Mouse (Mus musculus) intestine, embryonic 16.5 days (tissue): Measurements from ENCODE around the gene Cntn3. TPM values are rescaled to one million over a fixed set of nuclear protein-coding genes. Genes with fewer than 3 reads are reported as not detected.

Experiments
- ATAC-seq: fragments of 200-750 bp; cut with Nextera tagmentation; 2 replicates; pipeline ENCODE4 v1.8.0; 2017; ENCODE audit warnings: moderate TSS enrichment, moderate library complexity
- H3K27ac ChIP-seq: fragments of 300-500 bp; sonication (generic); 2 replicates; pipeline ENCODE4 v1.5.1; 2014; ENCODE audit warnings: mild to moderate bottlenecking, low read length
- H3K27me3 ChIP-seq: fragments of 300-500 bp; sonication (generic); replicated peaks from 2 replicates; pipeline ENCODE4 v1.6.1; 2014; ENCODE audit warnings: low read length, control low read depth, mixed read lengths; ENCODE audit not compliant: control insufficient read depth, insufficient read depth
- H3K36me3 ChIP-seq: fragments of 300-500 bp; sonication (generic); 2 replicates; pipeline ENCODE4 v1.6.1; 2014; ENCODE audit warnings: low read length, control low read depth; ENCODE audit not compliant: control insufficient read depth, insufficient read depth
- H3K4me1 ChIP-seq: fragments of 300-500 bp; sonication (generic); 2 replicates; pipeline ENCODE4 v1.6.1; 2014; ENCODE audit warnings: low read length, control low read depth, mixed read lengths; ENCODE audit not compliant: control insufficient read depth, insufficient read depth
- H3K4me2 ChIP-seq: fragments of 300-500 bp; sonication (generic); 2 replicates; pipeline ENCODE4 v1.6.1; 2014; ENCODE audit warnings: low read depth, low read length, control low read depth
- H3K4me3 ChIP-seq: fragments of 300-500 bp; sonication (generic); 2 replicates; pipeline ENCODE4 v1.5.1; 2014; ENCODE audit warnings: mild to moderate bottlenecking, low read length
- H3K9ac ChIP-seq: fragments of 300-500 bp; sonication (generic); 2 replicates; pipeline ENCODE4 v1.6.1; 2014; ENCODE audit warnings: low read depth, low read length
- H3K9me3 ChIP-seq: fragments of 300-500 bp; sonication (generic); 2 replicates; pipeline ENCODE4 v1.6.1; 2016; ENCODE audit warnings: low read length, control low read depth; ENCODE audit not compliant: control insufficient read depth
- WGBS: fragments of 180-500 bp; shearing (Covaris S2); extraction: QIAGEN DNeasy Blood & Tissue Kit; methylation state at CpG from one replicate; pipeline ENCODE4 v1.1.7; 2014; 5-methylcytosine and 5-hydroxymethylcytosine counted together
- polyA plus RNA-seq: library from polyadenylated mRNA; unstranded; fragments of >200 nt; fragmentation: Nextera tagmentation; extraction: Ambion mirVana; gene quantifications from 2 replicates; pipeline ENCODE4 v1.2.1, GENCODE M21; 2015

Gene Cntn3
- polyA plus RNA-seq, 1 experiment from 2014 or later = 0.89 TPM

DNA sequence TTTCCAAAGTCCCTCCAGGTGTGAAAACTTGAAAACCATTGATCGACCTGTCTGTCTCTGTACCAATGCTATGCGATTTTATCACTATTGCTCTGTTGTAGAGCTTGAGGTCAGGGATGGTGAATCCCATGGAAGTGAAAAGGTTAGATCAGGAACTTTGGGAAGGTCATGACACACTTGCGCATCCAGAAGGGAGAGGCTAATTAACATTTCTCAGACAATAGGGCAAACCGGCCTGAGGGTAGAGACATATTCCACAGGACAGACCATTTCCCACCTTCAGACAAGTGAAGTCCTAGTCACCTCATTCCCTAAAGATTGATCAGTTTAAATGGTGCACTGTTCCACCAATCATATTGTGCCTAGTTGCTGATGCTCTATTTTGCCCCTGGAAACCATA is 451.2 kb downstream of the Cntn3 start:
- Histone ChIP-seq H3K4me3 (no peak overlapping the region), H3K9ac (no peak overlapping the region), H3K36me3 (no peaks in the 10 kb centered on the region), H3K4me1 (no peaks in the 10 kb centered on the region), H3K9me3 (no peaks in the 10 kb centered on the region), H3K27ac (no peak overlapping the region), H3K27me3 (no peaks in the 10 kb centered on the region), H3K4me2 (no peak overlapping the region)
- 91% methylated on average over 4 of the region's 4 CpGs for WGBS
- no peak for ATAC-seq

DNA sequence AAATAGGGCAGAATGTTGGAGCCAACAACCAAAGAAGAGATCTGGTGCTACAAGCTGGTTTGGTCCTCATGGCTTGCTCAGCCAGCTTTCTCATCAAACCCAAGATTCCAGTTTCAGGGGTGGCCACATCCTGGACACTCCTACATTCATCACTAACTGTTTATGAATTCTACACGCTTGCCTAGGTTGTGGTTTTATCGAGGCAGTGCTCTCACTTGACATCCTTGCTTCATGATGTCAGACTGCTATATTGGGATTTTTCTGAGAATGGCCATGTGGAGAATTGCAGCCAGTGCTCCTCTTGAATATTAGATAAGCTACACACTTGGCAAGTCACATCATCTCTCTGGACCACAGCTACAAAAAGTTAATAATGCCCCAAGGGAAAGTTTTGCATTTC is 452.9 kb downstream of the Cntn3 start:
- Histone ChIP-seq H3K27ac (no peak overlapping the region), H3K4me3 (no peak overlapping the region), H3K36me3 (no peaks in the 10 kb centered on the region), H3K9ac (no peak overlapping the region), H3K4me2 (no peak overlapping the region), H3K4me1 (no peaks in the 10 kb centered on the region), H3K27me3 (no peaks in the 10 kb centered on the region), H3K9me3 (no peaks in the 10 kb centered on the region)
- WGBS = 44% methylated on average over 2 of the region's 2 CpGs
- no peak for ATAC-seq

DNA sequence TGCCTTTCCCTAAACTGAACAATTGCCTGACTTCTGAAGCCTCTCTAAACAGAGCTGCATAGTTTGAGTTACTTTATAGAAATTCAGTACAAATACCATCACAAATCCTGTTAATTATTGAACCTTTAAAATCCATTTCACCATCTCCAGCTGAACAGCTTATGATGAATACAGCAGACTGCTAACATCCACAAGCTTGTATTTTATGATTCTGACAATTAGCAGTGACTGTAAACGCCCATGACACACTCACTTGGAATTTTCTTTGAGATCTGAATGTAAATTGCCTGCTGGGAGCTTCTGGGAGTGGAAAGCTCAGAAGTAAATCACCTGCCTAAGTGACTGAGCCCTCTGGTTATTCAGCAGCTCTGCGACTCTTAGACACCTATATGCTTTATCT is 459.3 kb downstream of the Cntn3 start:
- H3K27ac ChIP-seq = no peak overlapping the region
- H3K9me3 ChIP-seq = no peaks in the 10 kb centered on the region
- H3K4me3 ChIP-seq = no peak overlapping the region
- no peak overlapping the region for H3K4me2 ChIP-seq
- no peaks in the 10 kb centered on the region for H3K4me1 ChIP-seq
- 61% methylated on average over 2 of the region's 2 CpGs for WGBS
- H3K9ac ChIP-seq = no peak overlapping the region
- no peak for ATAC-seq
- no peaks in the 10 kb centered on the region for H3K27me3 ChIP-seq
- no peaks in the 10 kb centered on the region for H3K36me3 ChIP-seq
